Mouse (Mus musculus) hindbrain, postnatal 0 days (tissue): ENCODE data around the gene Acvr1b. TPM values are rescaled to one million over a fixed set of nuclear protein-coding genes. Genes with fewer than 3 reads are reported as not detected.

Experiments used
- ATAC-seq: fragments of 200-750 bp; cut with Nextera tagmentation; 2 replicates; pipeline ENCODE4 v1.8.0; 2017; ENCODE audit warnings: mild to moderate bottlenecking, moderate TSS enrichment, moderate library complexity
- DNase-seq: peaks from one replicate; pipeline ENCODE4 v3.0.0-alpha.2; 2015; ENCODE audit warnings: low spot score
- H3K27ac ChIP-seq: fragments of 300-500 bp; sonication (generic); 2 replicates; pipeline ENCODE4 v1.5.1; 2014; ENCODE audit warnings: mild to moderate bottlenecking
- H3K27me3 ChIP-seq: fragments of 300-500 bp; sonication (generic); 2 replicates; pipeline ENCODE4 v1.6.1; 2014; ENCODE audit warnings: low read length, mixed read lengths; ENCODE audit not compliant: insufficient read depth
- H3K36me3 ChIP-seq: fragments of 300-500 bp; sonication (generic); 2 replicates; pipeline ENCODE4 v1.6.1; 2014; ENCODE audit warnings: low read length, mixed read lengths; ENCODE audit not compliant: insufficient read depth
- H3K4me1 ChIP-seq: fragments of 300-500 bp; sonication (generic); 2 replicates; pipeline ENCODE4 v1.6.1; 2014; ENCODE audit warnings: antibody characterized with exemption, low read length, mixed read lengths; ENCODE audit not compliant: insufficient read depth
- H3K4me2 ChIP-seq: fragments of 300-500 bp; sonication (generic); 2 replicates; pipeline ENCODE4 v1.6.1; 2014; ENCODE audit warnings: low read depth, mild to moderate bottlenecking, low read length, moderate library complexity, mixed read lengths
- H3K4me3 ChIP-seq: fragments of 300-500 bp; sonication (generic); 2 replicates; pipeline ENCODE4 v1.5.1; 2014; ENCODE audit warnings: low read length
- H3K9ac ChIP-seq: fragments of 300-500 bp; sonication (generic); replicated peaks from 2 replicates; pipeline ENCODE4 v1.6.1; 2014; ENCODE audit warnings: mild to moderate bottlenecking, low read length, moderate library complexity, mixed read lengths
- H3K9me3 ChIP-seq: fragments of 300-500 bp; sonication (generic); 2 replicates; pipeline ENCODE4 v1.6.1; 2016; ENCODE audit warnings: low read length, mixed read lengths
- CTCF ChIP-seq: IDR thresholded peaks from 2 replicates; pipeline ENCODE4 v1.5.1; 2016; ENCODE audit warnings: antibody characterized with exemption, control low read depth, low read depth
- WGBS: fragments of 180-500 bp; shearing (Covaris S2); extraction: QIAGEN DNeasy Blood & Tissue Kit; methylation state at CpG from one replicate; pipeline ENCODE4 v1.1.7; 2014; 5-methylcytosine and 5-hydroxymethylcytosine counted together
- polyA plus RNA-seq: library from polyadenylated mRNA; unstranded; fragments of >200 nt; fragmentation: Nextera tagmentation; extraction: Ambion mirVana; gene quantifications from 2 replicates; pipeline ENCODE4 v1.2.1, GENCODE M21; 2015
- total RNA-seq: library from RNA; depleted of rRNA; stranded (reverse); fragments of >200 nt; gene quantifications from 2 replicates; pipeline ENCODE4 v1.2.3, GENCODE M21; 2014

The Acvr1b gene
- total and polyA plus RNA-seq, 2 experiments from 2014 or later: 14.6 to 74.5 TPM

DNA sequence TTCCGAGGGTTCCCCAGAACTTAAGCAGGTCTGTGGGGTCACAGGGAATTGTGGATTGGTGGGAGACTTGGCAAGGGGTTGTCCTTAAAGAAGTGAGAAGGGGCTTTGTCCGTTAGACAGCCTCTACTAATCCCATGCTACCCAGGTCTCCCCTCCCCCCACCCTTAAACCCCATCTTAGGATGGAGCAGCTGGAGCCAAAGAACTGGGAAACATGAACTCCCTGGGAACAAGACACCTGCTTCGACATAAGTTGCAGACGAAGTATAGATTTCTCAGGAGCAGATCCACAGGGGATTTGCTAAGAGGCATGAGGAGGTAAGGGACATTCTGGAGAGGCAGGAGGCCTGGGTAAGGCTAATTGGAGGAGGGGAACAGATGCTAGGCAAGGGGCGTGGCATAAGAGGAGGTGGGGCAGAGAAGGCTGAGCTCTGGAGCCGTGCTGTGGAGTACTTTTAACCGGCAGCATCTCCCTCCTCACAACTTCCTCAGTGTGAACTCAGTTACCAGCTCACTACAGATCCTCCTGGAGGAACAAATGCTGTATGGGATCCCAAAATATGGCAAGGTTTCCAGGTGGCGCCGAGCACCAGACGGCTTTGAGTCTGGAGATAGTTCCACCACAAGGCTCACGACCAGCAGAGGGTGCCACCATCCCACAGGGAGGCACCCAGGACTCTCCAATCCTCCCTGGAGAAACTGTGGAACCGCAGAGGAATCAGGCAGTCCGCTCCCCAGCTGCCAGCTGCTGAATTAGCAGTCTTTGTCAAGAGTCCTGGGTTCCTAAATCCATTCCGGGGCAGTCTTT lies 47.6 kb downstream of the Acvr1b start:
- Histone ChIP-seq H3K9me3 (no peaks in the 10 kb centered on the region), H3K4me3 (peak overlapping the region; percentile 11; the same call in 1 of the 2 replicates), H3K27me3 (no peaks in the 10 kb centered on the region), H3K4me1 (peaks cover 10% of the 10 kb centered on the region), H3K27ac (no peak overlapping the region), H3K36me3 (no peaks in the 10 kb centered on the region), H3K9ac (no peak overlapping the region; the same call in 1 of the 2 replicates), H3K4me2 (peak overlapping the region; percentile 42)
- DNase-seq (peak; percentile 78), ATAC-seq (peak; percentile 60)
- peak; percentile 84 for TF ChIP-seq CTCF
- 9% methylated on average over 14 of the region's 14 CpGs for WGBS

DNA sequence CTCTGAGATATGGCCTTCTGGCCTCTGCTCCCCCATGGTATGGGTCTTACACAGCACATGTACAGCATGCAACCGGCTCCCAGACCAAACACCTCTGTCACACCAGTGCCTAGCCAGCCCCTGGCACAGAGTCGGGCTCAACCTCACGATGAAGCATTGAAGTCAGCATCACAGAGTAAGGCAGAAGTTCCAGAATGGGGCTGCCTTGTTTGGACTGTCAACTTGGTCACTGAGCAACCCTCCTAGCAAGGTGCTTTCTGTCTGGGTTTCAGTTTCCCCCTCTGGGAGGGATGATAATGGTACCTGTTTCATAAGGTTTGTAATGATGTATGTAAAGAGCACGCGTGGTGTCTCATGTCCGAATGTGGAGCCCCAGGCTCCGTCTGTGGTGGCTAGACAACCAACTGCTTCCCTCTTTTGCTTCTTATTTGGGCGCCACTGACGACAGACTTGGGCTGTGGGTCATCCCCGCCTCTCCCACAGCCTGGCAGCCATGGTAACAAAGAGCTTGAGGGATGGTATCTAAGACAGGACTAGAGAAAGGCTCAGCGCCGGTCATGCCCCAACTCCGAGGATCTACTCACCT lies 49.1 kb downstream of the Acvr1b start:
- no peak overlapping the region for H3K4me3 ChIP-seq
- peak overlapping the region; percentile 92; the same call in 1 of the 2 replicates for H3K4me2 ChIP-seq
- 41% methylated on average over 13 of the region's 13 CpGs for WGBS
- no peak overlapping the region for H3K27ac ChIP-seq
- no peak for ATAC-seq
- H3K4me1 ChIP-seq: peaks cover 10% of the 10 kb centered on the region
- TF ChIP-seq CTCF: no peak
- peak overlapping the region; percentile 71; the same call in 1 of the 2 replicates for H3K9ac ChIP-seq
- no peaks in the 10 kb centered on the region for H3K27me3 ChIP-seq
- no peaks in the 10 kb centered on the region for H3K9me3 ChIP-seq
- no peaks in the 10 kb centered on the region for H3K36me3 ChIP-seq
- DNase-seq: no peak

GRCm38 (mm10) chr15:101223596-101223995 lies 49.7 kb downstream of the Acvr1b start:
- peak overlapping the region; percentile 70 for H3K4me3 ChIP-seq
- no peak overlapping the region for H3K27ac ChIP-seq
- H3K4me2 ChIP-seq: peak overlapping the region; percentile 92
- no peaks in the 10 kb centered on the region for H3K9me3 ChIP-seq
- peaks cover 10% of the 10 kb centered on the region for H3K4me1 ChIP-seq
- no peak for ATAC-seq
- WGBS: 7% methylated on average over 5 of the region's 5 CpGs
- H3K36me3 ChIP-seq: no peaks in the 10 kb centered on the region
- DNase-seq: no peak
- TF ChIP-seq CTCF: no peak
- H3K9ac ChIP-seq: peak overlapping the region; percentile 71
- H3K27me3 ChIP-seq: no peaks in the 10 kb centered on the region

DNA sequence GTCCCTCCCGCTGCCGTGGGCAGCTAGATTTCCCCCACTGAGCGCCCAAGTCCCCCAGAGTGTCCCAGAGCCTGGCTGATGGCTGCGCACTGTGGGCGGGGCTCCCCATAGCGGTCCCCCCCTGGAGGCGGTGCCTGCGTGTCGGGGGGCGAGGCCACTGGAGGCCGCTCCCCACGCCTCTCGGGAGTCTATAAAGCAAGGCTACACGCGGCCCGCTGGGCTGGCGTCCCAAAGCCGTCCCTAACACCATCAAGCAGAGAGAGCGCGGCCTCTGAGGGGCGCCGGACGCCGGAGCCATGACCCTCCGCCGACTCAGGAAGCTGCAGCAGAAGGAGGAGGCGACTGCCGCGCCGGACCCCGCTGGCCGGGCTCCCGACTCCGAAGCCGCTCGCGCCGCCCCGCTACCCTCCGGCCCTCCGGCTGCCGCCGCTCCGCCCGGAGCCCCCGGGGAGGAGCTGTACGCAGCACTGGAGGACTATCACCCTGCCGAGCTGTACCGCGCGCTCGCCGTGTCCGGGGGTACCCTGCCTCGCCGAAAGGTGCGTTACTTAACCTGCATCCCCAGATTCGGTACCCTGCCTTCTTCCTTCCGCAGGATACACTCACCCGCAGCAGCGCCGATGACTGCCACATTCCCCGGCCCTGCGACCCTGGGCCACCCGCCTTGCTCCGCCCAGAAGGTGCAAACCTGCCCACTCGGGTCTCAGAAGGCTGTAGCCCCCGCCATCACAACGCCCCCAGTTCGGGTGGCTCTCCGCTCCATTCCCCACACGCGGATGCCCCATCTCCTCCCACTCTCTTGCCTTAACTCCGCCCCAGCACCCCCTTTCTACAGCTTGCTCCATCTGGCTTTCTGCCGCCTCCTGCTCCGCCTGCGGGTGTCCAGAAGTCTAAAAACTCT lies 50.4 kb downstream of the Acvr1b start, which contains the start of gene Grasp:
Gene Grasp (plus strand): TSS at position 183 of the 901 bp plus-strand sequence.
- Histone ChIP-seq H3K27me3 (no peaks in the 10 kb centered on the region), H3K9me3 (no peaks in the 10 kb centered on the region), H3K27ac (peak within 1 kb of the TSS; percentile 12; the same call in 1 of the 2 replicates), H3K4me1 (peaks cover 10% of the 10 kb centered on the region), H3K36me3 (no peaks in the 10 kb centered on the region), H3K9ac (peak within 1 kb of the TSS; percentile 71), H3K4me3 (peak within 1 kb of the TSS; percentile 70), H3K4me2 (peak within 1 kb of the TSS; percentile 92)
- WGBS: under 1% methylated on average over 72 of the region's 77 CpGs
- 0 out of 2 replicates have a peak, but pooled peaks have one; percentile 6 for TF ChIP-seq CTCF
- ATAC-seq (peak; percentile 82), DNase-seq (peak; percentile 84)

- peak overlapping the region; percentile 92 for H3K4me2 ChIP-seq
- no peak for TF ChIP-seq CTCF
- peak overlapping the region; percentile 71 for H3K9ac ChIP-seq
- H3K27ac ChIP-seq: no peak overlapping the region
- 6% methylated on average over 14 of the region's 14 CpGs for WGBS
- H3K9me3 ChIP-seq: no peaks in the 10 kb centered on the region
- H3K4me1 ChIP-seq: peaks cover 10% of the 10 kb centered on the region
- ATAC-seq (no peak), DNase-seq (no peak)
- H3K27me3 ChIP-seq: no peaks in the 10 kb centered on the region
- H3K4me3 ChIP-seq: peak overlapping the region; percentile 70
- H3K36me3 ChIP-seq: no peaks in the 10 kb centered on the region
These were observed 51.1 kb downstream of the Acvr1b start for GRCm38 (mm10) chr15:101224977-101225376.

- Histone ChIP-seq H3K9ac (no peak overlapping the region), H3K27me3 (no peaks in the 10 kb centered on the region), H3K9me3 (no peaks in the 10 kb centered on the region), H3K4me2 (no peak overlapping the region), H3K36me3 (no peaks in the 10 kb centered on the region), H3K4me1 (peaks cover 8% of the 10 kb centered on the region), H3K27ac (no peak overlapping the region), H3K4me3 (no peak overlapping the region)
- ATAC-seq: no peak
- TF ChIP-seq CTCF: no peak
- 21% methylated on average over 7 of the region's 7 CpGs for WGBS
- DNase-seq: no peak
These were observed 54.1 kb downstream of the Acvr1b start for GRCm38 (mm10) chr15:101227971-101228370.
